Mouse (Mus musculus): ENCODE results near the gene Bora.
A peak's percentile ranks its signal among the peaks of the same experiment; 100 is the strongest.

DNA sequence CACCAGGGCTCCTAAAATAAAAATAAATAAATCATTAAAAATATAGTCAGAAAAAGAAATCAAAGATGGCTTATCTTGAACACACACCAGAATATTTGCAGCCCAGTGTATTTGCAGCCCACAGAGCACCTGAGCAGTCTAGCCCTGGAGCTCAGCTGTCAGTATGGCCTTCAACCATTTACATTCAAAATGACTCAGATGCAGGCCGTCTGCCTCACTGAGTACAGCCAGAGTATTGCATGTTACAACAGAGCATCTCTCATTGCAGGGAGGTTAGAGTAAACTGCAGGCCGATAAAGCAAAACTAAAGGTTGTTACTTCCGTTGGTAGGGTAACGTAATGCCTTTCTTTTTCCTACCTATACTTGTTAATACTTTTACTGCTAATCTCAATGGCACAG, 78.1 kb downstream of the Bora start:
- TF ChIP-seq EP300 (optimal IDR thresholded peaks at IDR 0.05) (no peak), CTCF (IDR thresholded peaks at IDR 0.05; ENCODE audit: low read depth) (peak; percentile 37)
